Mouse (Mus musculus): ENCODE data around the gene Fam81a. TPM values are rescaled to one million over a fixed set of nuclear protein-coding genes. Genes with fewer than 3 reads are reported as not detected.

Gene Fam81a
- polyA plus RNA-seq (2014; fragmentation: Illumina TruSeq; extraction: RNeasy Lipid Tissue Mini Kit (QIAGEN cat#74804); ENCODE audit: insufficient read depth, low read depth, low replicate concordance) = 2.4 TPM

DNA sequence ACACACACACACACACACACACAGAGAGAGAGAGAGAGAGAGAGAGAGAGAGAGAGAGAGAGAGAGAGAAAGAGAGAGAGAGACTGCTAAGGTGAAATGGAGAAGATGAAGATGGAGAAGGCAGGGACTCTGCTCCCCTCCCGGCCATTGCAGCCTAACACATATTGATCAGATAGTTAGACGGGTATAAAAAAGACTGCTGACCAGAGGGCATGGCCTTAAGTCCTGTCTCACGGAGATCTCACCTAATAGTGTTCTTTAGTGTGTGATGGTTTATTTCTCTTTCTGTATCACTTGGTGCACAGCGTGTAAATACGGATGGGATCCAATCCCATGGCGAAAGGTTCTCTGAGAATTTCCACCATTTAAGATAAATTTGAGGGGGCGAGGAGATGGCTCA lies at the start of gene Fam81a:
Gene Fam81a, minus strand, starts transcription at position 101 of the 400 bp plus-strand sequence.

Other genes starting within 250 kb of the Fam81a start
- gene Bnip2, start 153.1 kb downstream of the Fam81a start, polyA plus RNA-seq (2014; fragmentation: Illumina TruSeq; extraction: RNeasy Lipid Tissue Mini Kit (QIAGEN cat#74804); ENCODE audit: insufficient read depth, low read depth, low replicate concordance) = 95.2 TPM
- 64.4 TPM for gene Gtf2a2, start 130.0 kb downstream of the Fam81a start, polyA plus RNA-seq (2014; fragmentation: Illumina TruSeq; extraction: RNeasy Lipid Tissue Mini Kit (QIAGEN cat#74804); ENCODE audit: insufficient read depth, low read depth, low replicate concordance)
- not detected for gene Gcnt3, start 104.5 kb downstream of the Fam81a start, polyA plus RNA-seq (2014; fragmentation: Illumina TruSeq; extraction: RNeasy Lipid Tissue Mini Kit (QIAGEN cat#74804); ENCODE audit: insufficient read depth, low read depth, low replicate concordance)
- gene Myo1e, start 64.8 kb upstream of the Fam81a start, polyA plus RNA-seq (2014; fragmentation: Illumina TruSeq; extraction: RNeasy Lipid Tissue Mini Kit (QIAGEN cat#74804); ENCODE audit: insufficient read depth, low read depth, low replicate concordance) = 12.6 TPM

Data from lung, adult 10 weeks (tissue).